35 mouse cellular contexts compared by ENCODE assay signal in the genomic region with DNA sequence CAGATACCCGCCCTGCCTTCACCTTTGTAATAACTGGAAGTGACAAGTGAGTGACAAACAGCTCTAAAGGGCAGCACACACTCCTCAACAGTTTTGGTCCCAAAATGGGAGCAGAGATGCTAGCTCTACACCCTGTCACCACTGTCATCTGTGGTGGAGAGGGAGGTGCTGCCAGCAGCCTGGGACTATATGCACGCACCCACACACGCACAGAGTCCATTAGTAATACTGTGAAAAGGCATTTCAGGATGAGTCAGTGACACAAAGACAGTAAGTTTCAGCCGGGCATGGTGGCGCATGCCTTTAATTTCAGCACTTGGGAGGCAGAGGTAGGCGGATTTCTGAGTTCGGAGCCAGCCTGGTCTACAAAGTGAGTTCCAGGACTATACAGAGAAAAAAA.
"Had no signal": no experiment of that assay in that cellular context is flagged by ENCODE, and none has a peak within 500 bp of the region (broad histone marks: within the 10 kb centered on the region; RNA-seq: fewer than 3 reads in every experiment).

No protein-coding gene starts in this region.

- H3K4me3 ChIP-seq: heart, embryonic 12.5 days; heart, embryonic 13.5 days; heart, embryonic 15.5 days; hindbrain, embryonic 10.5 days; hindbrain, embryonic 12.5 days; hindbrain, embryonic 13.5 days; hindbrain, embryonic 15.5 days; intestine, embryonic 15.5 days; kidney, embryonic 15.5 days; layer of hippocampus, adult 2 months; left cerebral cortex, adult 2 months had no signal

- DNase-seq: heart, postnatal 10 days; heart, postnatal 14 days; heart, postnatal 36 days; heart, postnatal 4 days; kidney, adult 11 months; kidney, adult 18-20 months; kidney, adult 2 months; kidney, adult 8-10 months; kidney, adult 9 months; kidney, postnatal 10 days; kidney, postnatal 14 days; kidney, postnatal 25 days; kidney, postnatal 36 days; kidney, postnatal 4 days; layer of hippocampus, adult 9-11 months; layer of hippocampus, postnatal 36 days had no signal

- H3K27ac ChIP-seq: heart, embryonic 13.5 days; heart, embryonic 15.5 days; hindbrain, embryonic 10.5 days; hindbrain, embryonic 12.5 days; hindbrain, embryonic 13.5 days; hindbrain, embryonic 14.5 days; hindbrain, embryonic 15.5 days; hindbrain, postnatal 0 days; intestine, embryonic 15.5 days; kidney, embryonic 15.5 days; kidney, postnatal 0 days; layer of hippocampus, adult 2 months; left cerebral cortex, adult 2 months had no signal

- ATAC-seq: hindbrain, embryonic 16.5 days; hindbrain, postnatal 0 days; inflammation-experienced regulatory T-cells, adult 6 months; intestine, embryonic 15.5 days; intestine, embryonic 16.5 days; intestine, postnatal 0 days had no signal

- H3K9ac ChIP-seq: heart, embryonic 12.5 days; heart, embryonic 13.5 days; heart, embryonic 15.5 days; hindbrain, embryonic 12.5 days; hindbrain, embryonic 13.5 days; hindbrain, embryonic 14.5 days; hindbrain, embryonic 15.5 days; intestine, embryonic 15.5 days; kidney, embryonic 15.5 days had no signal

- H3K4me1 ChIP-seq: heart, embryonic 12.5 days; heart, embryonic 13.5 days; heart, embryonic 15.5 days; hindbrain, embryonic 10.5 days; hindbrain, embryonic 12.5 days; hindbrain, embryonic 13.5 days; hindbrain, embryonic 15.5 days; intestine, embryonic 15.5 days; kidney, embryonic 15.5 days had no signal

- H3K9me3 ChIP-seq: heart, embryonic 12.5 days; heart, embryonic 13.5 days; heart, embryonic 15.5 days; hindbrain, embryonic 10.5 days; hindbrain, embryonic 12.5 days; hindbrain, embryonic 13.5 days; hindbrain, embryonic 15.5 days; intestine, embryonic 15.5 days; kidney, embryonic 15.5 days had no signal

- H3K27me3 ChIP-seq: heart, embryonic 12.5 days; heart, embryonic 13.5 days; heart, embryonic 15.5 days; hindbrain, embryonic 12.5 days; hindbrain, embryonic 13.5 days; hindbrain, embryonic 15.5 days; intestine, embryonic 15.5 days; kidney, embryonic 15.5 days had no signal

- H3K4me2 ChIP-seq: heart, embryonic 11.5 days; heart, embryonic 12.5 days; heart, embryonic 13.5 days; heart, embryonic 15.5 days; hindbrain, embryonic 12.5 days; hindbrain, embryonic 13.5 days; hindbrain, embryonic 14.5 days; hindbrain, embryonic 15.5 days; intestine, embryonic 15.5 days; kidney, embryonic 15.5 days had no signal
